Mouse (Mus musculus) CD4-positive, CD25-positive, alpha-beta regulatory T cell, adult 2 months (primary cell): Measurements from ENCODE around the gene Gata3.
A peak's percentile ranks its signal among the peaks of the same experiment; 100 is the strongest.

Source experiments
- DNase-seq: peaks from one replicate; pipeline ENCODE4 v3.0.0-alpha.2; 2012; ENCODE audit warnings: low read depth, low spot score

Gene Gata3

DNA sequence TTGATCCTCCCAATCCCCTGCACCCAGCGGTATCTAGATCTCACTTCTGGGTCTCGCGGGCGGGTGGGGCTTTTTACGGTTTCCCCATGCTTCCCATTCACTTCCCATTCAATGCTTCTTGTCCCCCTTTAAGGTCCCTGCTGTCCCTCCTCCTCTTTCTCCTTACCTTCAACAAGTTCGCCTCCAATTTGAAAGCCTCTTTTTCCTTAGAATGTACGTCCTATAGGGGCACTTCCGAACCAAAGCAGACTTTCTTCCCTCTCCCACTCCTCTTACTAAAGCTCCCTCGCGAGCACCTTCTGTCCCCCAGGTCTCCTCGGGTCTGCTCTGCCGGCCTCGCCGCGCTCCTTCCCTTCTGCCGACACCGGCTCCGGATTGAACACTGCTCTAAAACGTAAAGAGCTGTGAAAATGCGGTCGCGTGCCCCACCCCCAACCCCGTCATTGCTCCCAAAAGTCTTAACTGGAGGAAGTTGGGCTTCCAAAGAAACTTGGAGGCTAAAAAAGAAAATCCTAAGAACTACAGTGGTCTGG, at the start of gene Gata3:
Gene Gata3 (minus strand): TSS at position 384 of the 533 bp plus-strand sequence.
- peak; percentile 51 for DNase-seq

DNA sequence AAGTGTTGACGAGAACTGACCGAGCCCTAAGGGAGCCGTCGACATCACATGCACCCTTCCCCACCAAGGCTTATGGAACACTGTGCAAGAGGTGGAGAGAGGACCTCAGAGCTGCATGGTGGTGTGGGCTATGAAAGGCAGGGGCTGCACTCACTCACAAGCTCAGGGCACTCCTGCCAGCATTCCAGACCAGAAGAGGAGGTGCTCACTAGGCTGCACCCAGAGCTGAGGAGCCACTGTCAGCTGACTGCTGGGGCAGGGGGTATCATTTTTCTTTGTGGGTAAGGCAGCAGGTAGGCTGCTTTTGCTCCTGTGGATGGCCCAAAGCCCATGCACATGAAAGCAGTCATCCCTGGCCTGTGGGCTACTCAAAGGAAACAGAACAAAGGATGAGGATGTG, 49.4 kb upstream of the Gata3 start:
- no peak for DNase-seq

DNA sequence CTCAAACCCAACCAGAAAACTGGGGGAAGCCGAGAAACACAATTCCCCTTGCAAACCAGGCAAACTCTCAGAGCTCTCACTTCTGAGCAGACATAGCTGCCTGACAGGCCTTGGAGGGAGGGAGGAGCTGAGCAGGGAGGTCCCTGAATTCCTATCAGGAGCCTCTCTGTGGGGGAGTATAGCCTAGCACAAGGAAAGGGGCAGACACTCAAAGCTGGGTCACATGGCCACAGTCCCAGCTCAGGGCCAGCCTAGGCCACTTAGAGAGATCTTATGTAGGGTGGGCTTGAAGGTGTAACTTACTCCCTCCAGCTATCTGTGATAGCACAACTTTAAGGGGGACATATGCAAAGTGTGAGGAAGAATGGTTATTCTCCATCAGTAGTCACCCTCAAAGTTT, 46.1 kb upstream of the Gata3 start:
- DNase-seq, result no peak

DNA sequence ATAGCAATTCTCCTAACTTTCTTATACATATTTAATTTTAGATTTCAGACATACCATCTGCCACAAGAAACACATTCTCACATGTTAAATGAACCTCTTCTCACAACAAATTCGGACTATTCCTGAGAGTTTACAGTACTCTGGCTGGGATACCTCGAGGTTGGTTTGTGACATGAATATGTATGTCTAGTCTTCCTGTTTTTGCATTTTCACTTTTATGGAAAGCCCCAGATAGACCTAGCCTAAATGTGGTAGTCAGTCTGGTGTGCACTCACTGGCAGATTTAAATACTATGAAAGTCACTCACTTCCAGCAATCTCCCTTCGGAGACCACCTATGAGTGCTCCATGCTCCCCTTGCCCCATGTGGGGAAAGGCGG, 37.1 kb upstream of the Gata3 start:
- DNase-seq, result no peak

DNA sequence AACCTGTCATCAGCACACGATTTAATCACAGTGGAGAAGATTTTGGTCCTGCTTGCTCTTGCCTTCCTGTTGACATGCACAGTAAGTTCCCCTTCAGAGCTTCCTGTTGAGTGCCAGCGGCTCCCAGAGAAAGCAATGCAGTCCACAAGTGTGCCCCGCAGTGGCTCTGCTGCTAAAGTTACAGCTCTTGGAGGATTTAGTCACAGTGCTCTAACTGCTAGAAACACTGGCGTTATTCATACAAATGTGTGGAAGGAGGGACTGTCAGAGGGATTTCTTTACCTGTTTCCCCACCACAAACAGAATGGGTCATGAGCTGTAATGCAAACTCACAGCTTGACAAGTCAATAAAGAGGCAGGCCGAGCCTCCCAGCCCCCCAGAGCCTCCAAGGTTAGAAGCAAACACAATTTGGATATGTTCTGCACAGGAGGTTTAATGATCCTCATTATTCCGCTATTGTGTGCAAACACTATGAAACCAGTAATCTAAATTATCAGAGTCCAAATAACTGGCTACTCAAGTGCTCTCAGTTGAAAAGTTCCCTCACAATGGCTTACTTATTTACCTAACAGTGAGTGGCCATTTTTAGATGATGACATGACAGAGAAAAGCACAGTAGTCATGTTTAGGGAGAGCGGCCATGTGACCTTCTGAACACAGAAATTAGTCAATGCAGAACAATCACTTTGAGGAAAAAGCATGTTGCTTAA, 36.5 kb upstream of the Gata3 start:
- peak; percentile 38 for DNase-seq

DNA sequence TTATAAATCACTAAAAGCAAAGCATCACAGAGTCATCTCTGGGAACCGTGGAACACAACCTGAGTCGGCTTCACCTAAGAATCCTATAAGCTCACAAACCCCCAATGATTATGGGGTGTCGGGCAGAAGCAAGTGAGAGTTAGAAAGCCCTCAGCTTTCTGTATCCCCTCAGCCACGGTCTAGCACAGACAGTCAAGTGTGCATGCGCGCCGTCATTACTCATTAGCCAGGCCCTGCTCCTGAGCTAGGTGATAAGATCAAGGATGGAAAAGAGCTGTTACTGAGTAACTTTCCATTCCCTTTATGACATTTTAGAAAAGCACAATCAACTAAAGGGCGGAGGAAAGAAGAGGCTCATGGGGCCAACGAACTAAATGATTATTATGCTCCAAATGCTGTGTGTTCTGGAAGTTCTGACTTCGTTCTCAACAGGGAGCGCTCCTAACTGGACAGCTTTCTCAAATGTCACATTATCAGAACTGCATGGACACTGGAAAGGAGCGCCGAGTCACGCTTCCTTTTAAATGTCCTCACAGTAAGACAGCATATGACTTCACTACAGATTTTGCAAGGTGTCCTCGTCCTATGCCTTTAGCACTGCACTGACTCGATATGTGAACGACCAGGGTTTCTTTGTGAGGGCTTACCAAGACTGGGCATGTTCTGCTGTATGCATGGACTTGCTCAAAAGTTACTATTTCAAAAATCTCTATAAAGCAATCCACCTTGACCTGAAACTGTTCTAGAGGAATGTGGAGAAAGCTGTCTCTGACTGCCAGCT, 29.0 kb upstream of the Gata3 start:
- DNase-seq, result no peak

DNA sequence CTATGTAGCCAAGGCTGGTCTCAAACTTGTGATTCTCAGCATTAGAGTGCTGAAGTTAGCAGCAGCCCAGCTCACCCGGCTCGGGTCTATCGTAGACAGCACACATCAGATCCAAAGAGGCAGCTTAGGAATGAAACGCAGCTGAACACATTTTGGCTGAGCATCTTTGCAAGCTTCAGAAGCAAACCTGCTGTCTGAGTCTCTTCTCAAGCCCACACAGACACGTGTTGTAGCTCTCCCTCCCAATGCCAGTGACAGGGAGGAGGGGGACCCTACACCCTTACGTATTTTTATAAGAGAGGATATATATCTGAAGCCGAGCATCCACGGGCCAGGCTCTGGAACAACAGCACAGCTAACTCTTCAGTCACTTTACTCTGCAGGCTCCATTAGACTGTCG, 27.8 kb upstream of the Gata3 start:
- DNase-seq, result no peak

DNA sequence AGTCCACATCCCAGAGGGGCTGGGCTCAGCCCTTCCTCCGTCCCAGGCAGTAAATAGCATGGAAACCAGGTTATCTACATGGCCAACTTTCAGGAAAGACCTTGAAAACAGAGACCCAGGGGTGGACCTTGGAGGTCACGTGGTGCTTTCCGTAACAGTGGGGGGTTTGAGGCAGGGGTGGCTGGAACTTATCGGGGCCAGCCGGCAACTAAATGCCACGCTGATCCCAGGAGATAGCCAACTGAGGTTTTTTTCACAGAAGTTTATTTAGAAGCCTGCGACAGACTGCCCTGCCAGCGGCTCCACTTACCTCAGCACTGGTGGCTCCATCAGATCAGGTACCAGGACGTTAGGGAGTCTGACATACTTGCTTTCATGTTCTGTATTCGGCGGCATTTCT, 16.2 kb upstream of the Gata3 start:
- no peak for DNase-seq

DNA sequence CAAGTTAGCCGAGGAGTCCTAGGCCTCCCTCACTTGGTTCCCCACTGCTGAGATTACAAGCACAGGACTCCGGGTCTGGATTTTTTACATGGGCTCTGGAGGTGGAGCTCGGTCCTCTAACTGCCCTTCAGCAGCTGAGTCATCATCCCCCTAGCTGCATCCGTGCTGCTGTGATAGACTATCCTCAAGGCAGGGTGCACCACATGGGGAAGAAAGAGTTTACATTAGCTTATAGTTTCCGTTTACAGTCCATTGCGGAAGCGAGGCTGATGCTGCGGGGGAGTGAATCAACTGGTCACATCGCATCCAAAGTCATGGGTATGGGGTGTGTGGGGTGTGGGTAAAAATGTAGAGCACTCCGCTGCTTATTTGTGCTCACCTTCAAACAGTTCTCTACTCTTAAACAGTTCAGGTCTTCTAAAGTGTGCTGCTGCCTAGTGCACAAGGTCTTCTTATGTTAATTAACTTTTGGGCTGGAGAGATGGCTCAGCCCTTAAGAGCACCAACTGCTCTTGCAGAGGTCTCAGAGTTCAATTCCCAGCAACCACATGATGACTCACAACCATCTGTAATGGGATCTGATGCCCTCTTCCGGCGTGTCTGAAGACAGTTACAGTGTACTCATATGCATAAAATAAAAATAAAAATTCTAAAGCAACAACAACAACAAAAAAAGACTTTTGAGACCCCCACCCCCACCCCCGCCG, 14.2 kb upstream of the Gata3 start:
- no peak for DNase-seq

DNA sequence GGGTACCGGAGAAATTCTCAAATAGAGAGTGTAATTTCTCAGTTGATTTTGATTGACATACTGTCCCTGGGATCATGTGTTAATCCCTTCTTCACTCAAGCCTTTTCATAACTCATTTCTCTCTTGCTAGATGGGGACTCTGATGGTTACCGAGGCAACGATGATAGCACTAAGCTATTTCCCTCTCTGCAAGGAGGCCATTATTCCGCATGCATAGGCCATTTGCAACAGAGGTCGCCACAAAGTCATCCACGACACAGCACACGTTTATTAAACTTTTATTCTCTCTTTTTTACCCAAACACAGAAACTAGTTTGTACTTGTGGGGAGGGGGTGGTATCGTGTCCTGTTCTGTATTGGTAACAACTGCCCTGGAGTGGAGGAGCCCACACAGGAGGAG, 8.0 kb upstream of the Gata3 start:
- DNase-seq, result no peak

DNA sequence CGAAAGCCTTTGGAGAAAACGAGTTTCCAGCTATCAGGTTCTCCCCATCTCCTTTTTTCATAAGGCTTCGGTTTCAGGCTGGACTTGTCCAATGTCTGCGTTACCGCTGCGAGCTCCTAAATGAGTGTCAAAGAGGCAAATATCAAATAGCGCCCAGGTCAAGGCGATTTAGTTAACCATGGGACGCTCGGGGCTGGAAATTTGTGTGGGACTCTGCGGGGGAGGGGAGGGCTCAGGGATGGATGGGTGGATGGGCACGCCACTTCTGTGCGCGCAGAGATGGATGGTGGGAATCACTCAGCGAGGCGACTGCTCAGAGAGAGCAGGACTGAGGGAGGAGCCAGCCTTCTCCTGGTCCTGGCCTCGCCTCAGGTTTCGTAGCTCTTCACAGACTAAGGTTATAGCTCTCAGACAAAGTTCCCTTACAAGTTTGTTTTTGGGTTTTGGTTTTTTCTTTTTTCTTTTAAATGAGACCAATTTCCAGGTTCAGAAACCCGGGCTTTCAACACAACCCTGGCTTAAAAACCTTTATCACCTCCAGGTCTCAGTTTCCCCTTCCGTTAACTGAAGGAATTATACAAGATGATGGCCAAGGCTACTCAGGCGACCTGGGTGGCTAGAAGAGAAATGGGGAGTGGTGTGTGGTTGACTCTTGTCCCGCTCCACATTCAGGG, 6.4 kb upstream of the Gata3 start:
- DNase-seq, result peak; percentile 18

DNA sequence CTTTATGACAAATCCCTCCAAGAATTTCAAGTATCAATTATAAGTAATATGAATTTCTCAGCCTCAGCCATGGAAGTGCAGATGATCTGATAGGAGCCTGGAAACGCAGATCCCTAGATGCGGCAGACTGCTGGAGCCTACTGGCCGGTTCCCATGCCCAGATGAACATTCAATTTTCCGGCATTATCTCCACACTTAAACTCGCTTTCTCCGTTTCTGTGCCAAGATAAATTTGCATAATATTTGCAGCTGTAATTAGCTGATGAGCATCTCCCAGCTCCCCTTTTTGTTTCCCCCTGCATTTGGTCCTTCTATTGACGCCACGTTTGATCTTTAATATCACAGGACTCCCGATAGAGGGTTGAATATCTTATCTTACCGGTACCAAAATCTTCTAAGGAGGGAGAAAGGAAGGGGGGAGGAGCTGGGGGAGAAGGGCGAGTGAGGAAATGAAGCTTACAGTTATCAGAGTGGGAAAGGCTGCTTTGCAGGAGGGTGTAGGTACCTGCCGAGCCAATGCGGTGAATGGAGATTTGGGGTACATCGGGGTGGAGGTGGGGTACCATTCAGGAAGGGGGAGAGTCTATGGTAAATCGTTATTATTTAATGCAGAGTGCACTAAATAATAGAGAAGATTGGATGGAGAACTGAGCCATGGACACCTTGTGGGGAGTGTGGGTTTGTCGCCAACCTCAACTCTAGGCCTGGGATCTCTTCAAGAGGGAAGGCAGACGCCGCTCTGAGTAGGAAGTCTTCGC, 5.2 kb upstream of the Gata3 start:
- DNase-seq, result no peak

DNA sequence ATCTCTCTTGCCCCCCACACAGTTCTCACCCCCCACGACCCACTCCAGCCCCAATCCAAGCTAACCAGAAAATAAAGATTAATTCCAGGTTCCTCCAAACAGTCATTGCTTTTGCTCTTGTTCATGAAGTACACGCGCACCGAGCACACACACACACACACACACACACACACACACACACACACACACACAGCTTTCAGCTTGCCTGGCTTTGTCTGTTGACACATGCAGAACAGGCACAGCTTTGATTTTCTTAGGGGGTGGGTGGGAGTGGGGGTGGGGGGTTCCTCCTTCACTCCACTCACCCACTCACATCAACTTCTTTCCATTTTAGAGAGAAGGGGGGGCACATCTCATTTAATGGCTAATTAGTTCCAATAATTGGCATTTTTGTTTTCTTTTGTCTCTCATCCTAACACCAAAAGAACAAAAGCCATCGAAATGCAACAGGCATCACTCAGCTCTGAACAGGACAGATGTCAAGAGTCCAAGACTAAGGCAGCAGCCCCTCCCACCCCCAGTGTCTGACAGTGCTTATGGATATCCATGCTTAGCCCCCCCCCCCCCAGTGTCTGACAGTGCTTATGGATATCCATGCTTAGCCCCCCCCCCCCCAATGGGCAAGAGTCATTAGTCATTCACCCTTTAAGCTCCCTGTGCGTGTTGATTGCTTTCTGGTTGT, 3.6 kb upstream of the Gata3 start:
- DNase-seq, result no peak

DNA sequence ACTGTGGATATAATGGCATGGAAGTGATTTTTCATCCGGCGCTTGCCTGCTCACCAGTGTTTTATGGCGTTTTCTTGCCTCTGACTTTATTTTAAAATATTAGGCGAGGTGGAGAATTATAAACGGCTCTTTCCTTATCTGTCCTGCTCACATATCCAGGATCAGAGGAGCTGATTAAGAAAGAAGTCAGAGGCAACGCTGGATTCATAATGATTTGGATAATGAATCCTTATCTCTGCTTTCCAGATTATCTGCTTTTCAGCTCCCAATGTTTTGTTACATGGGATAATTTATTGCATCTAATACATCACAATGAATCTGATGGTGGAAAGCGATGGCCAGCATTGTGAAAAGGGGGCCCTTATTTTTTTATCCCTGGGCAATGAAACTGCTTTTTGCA, 2.7 kb upstream of the Gata3 start:
- no peak for DNase-seq

DNA sequence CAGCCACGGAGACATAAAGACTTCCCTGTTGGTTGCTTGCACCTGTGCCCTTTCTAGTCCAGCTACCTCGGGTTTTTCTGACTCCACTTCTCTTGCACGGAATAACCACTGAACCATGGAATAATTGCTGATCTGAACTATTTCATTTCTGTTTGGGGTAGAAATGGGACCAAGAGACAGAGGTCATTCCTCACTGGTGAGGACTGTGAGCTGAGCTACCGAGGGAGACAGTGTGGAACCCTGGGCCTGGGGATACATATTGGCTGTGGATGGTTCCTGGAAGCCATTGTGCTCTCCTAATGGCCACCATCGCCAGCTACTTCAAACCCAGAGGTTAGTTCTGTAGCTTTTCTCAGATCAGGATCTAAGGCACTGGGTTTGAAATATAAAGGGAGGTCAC, 1.1 kb upstream of the Gata3 start:
- no peak for DNase-seq

DNA sequence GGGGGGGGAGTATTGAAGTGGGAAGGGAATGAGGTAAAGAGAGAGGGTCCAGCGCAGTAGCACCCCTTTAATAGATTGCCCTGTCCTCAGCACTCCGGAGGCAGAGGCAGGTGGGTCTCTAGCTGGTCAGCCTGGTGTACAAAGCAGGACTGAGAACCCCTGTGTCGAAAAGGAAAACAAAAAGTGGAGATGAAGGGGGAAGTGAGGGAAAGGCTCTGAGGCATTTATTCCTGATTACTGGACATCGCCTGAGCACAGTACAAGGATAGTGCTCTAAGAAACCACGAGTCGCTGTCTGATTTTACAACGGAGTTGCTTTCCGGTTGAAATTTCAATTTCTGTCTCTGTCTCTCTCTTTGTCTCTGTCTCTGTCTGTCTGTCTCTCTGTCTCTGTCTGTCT, 417 bp upstream of the Gata3 start:
- DNase-seq, result no peak

DNA sequence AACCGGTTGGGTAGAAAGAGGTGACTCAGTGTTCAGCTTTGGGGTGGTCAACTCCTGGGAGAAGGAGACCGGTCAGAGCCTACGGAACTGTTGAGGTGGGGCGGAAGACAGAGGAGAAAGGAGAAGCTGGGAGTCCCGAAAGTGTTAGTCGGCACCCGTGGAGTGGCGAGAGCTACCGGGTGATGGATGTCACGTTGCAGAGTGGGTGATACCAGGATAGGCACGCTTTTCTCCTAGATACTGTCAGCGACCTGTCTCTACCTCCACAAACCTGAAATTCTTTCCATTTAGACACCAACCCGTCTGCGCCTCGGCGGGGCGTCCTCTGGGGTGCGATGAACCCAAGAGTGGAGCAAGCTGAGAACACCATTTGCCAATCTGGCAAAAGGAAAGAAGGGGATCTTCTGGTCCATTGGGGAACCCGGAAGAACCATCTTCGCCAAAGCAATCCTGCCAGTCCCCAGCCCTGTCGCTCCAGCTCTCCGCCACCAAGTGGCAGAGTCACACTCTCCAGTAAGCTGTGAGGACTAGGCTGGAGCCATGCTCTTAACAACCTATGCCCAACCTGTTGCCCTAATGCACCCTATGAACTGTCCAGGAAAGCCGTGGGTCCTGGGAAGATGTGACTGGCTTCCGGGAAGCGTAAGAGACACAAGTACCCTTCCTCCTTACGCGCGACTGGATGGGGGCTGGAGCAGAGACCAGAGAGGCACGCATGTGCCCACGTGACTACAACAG, 752 bp downstream of the Gata3 start, which contains the start of gene 9230102O04Rik:
Gene 9230102O04Rik (minus strand): TSS at position 628 of the 738 bp plus-strand sequence.
- peak; percentile 77 for DNase-seq

DNA sequence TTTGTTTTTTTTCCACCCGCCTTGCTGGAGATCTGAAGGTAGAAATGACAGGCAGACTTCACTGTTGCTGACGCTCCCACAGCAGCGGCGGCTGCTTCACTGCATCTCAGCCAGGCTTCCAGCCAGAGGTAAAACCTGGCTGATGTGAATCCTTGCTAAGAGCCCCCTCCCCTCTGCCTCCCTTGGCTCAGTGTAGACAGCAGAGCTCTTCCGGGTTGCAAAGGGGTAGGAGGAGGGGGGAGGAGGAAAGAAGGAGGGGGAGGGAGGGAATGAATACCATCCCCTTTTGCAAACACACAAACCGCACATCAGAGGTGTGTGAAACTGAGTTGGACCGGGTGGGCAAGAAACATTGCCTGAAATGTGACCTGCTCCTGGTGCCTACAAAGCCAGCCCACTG, 2.2 kb downstream of the Gata3 start:
- peak; percentile 40 for DNase-seq

DNA sequence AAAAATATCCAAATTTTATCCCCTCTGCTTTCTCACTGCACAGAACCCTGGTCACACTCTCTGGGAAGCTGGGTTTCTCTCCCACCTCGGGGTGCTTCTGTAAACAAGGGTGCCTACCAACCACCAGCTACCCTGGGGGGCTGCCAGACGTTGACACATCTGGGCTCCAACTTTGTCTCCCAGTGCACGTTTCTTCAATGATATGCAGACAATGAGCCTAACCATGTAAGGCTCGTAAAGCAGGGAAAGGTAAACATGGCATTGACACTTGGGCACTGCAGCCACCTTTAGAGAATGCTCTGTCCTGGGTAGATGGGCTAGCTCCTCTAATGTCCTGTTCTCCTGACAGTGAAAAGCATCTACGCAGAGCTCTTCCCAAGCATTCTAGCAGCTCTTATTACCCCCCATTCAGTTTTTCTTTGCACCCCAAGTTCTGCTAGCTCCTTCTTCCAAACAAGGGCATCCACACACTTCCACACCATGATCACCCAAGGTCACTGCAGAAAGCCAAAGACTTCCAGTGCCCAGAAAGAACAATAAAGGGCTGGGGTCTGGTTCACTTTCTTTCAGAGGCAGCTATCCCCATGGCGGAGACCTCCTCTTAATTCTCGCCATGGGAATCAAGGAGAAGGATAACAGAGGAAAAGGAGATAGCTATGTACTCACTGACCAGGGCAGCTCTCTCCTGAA, 2.8 kb downstream of the Gata3 start:
- no peak for DNase-seq
